Mouse (Mus musculus): ENCODE data around the gene Iqgap3. TPM values are rescaled to one million over a fixed set of nuclear protein-coding genes. Genes with fewer than 3 reads are reported as not detected.

Gene Iqgap3
- polyA plus RNA-seq, 1 experiment from 2014 or later, result 3.7 TPM

DNA sequence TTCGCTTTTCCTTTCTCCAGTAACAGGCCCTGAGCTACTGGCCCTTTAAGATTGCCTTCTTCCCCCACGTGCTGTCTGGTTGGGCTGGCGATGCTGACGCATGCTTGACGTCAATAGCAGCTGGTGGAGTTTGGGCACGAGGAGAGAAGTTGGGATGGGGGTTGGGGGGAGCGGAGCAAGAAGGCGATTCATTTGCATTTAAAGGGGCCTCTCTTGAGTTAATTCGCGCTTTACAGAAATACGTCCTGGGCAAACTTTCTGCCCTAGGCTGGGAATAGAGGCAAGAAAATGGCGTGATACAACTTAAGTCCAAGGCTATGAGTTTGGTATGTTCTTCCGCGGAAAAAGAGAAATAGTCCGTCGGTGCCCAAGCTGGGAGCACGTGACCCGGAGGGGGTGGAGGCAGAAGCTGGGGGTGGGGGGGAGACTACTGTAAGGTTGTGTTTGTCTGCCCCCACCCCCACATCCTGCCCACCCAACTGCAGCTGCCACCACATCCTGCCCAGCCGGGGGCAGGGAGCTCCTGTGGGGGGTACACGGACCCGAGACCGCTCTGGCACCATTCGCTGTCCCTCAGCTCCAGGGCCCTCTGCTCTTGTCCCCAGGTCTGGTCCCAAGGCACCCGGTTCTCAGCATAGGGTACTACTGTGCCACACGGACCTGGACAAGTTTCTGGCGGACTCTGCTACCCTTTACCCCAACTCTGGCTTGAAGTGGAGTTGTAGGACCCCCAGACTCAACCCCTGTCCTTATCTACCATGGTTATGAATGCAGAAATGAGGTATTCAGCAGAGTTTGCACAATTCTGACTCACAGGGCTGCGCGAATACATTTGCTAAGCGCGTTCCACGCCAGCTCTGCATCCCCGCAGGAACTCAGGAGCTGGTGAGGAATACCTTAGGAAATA, 56.8 kb downstream of the Iqgap3 start:
- peaks cover 9% of the 10 kb centered on the region for H3K79me2 ChIP-seq (ENCODE audit: inconsistent target)
- peak overlapping the region; percentile 53 for H3K4me3 ChIP-seq (ENCODE audit: inconsistent target)
- H3K27ac ChIP-seq, result peak overlapping the region; percentile 99
- 0% methylated on average over 32 of the region's 32 CpGs for WGBS (ENCODE audit: missing documents)
- no peaks in the 10 kb centered on the region for H3K36me3 ChIP-seq (ENCODE audit: inconsistent target)

DNA sequence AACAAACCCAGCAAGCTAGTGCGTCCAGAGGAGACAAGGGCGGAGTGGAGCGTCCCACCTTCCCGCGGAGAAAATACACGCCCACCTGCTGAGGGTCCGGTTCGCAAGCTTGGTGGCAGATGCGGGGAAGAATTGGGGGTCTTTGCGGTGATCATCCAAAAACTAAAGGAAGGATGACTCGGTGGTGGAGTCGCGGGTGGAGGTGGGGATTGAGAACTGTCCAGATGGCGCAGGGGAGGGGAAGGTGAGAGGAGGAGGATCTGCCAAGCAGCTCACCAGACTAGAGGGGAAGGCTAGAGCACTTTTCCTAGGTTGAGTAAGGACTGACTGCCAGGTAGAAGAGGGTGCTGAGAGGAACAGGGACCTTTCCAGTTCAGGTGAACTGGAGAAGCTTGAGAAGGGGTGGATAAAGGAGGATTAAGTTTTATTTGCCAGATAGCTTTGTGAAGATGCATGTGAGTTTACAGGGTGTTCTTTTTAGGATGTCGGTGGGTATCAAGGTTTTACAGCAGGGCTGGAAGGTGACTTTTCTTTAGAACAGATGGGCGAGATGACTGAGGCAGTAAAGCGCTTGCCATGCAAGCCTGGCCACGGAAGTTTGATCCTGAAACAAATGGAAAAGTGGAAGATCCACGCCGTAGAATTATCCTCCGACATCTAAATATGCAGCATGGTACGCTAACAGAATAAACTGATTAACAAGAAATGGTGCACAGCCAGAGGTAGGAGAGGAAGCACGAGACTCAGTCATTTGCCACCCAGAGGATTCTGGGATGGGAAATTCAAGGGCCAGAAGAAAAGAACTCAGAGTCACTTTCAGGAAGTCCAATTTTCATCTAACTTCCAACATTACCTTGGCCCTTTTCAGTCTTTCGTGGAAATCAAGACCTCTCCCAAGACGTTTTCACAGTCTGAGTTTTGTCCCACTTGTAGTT, 57.7 kb downstream of the Iqgap3 start:
- peak overlapping the region; percentile 99 for H3K27ac ChIP-seq
- peak overlapping the region; percentile 53 for H3K4me3 ChIP-seq (ENCODE audit: inconsistent target)
- no peaks in the 10 kb centered on the region for H3K36me3 ChIP-seq (ENCODE audit: inconsistent target)
- 17% methylated on average over 25 of the region's 25 CpGs for WGBS (ENCODE audit: missing documents)
- peaks cover 18% of the 10 kb centered on the region for H3K79me2 ChIP-seq (ENCODE audit: inconsistent target)

DNA sequence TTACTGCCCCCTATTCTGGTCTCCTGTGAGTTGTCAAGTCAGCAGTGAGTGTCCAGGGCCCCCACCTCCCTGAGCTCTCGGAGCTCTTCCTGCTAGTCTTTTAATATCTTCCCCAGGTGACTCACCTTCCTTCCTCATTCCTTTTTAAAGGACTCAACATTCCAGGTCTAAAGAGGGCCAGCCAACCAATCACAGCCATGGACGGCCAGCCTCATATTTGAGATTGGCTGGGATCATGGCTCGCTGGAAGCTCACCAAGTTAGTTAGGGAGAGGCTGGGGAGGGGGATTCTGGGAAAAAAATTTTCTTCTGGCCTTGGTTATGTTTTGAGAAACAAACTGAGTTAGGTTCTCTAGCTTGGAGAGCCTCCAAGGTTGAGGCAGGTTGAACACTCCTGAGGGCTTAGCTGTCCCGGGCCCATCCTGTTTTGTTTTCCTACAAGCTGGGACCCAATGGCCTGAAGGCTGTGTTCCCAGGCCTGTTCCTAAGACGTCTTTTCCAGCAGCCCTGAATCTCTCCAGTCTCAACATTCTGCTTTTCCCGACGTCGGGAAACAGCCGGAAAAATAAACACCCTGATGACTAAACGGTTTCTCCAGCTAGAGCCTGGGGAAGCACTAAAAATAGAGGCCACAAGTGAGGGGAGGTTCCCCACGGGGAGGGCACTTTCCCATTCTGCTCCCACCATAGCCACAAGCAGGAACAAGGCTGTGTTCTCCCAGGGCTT, 58.6 kb downstream of the Iqgap3 start:
- H3K4me3 ChIP-seq (ENCODE audit: inconsistent target), result no peak overlapping the region
- peak overlapping the region; percentile 99 for H3K27ac ChIP-seq
- peaks cover 26% of the 10 kb centered on the region for H3K79me2 ChIP-seq (ENCODE audit: inconsistent target)
- no peaks in the 10 kb centered on the region for H3K36me3 ChIP-seq (ENCODE audit: inconsistent target)
- WGBS (ENCODE audit: missing documents), result 11% methylated on average over 11 of the region's 11 CpGs

DNA sequence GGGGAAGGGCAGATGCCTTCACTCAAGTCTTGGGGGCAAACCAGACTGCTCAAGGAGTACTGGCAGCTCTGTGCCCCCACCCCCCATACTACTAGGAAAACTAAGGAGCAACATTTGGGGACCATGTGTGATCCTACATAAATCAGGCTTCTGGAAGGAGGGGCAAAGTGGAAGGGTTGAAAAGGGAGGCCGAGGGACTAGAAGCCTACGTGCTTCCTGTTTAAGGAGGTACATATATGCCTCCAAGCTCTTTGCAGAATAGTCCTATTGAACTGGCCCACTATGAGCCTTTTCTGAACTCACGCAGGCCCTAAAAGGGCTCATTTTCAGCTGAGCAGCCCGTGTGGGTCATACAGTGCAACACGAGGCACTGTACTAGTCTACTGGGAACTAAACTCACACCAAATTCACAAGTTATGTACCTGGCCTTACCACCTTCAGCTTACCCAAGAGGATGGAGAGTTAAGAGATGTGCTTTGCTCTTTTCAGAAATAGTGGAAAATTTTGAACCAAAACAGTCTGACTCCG, 59.2 kb downstream of the Iqgap3 start:
- H3K79me2 ChIP-seq (ENCODE audit: inconsistent target), result peaks cover 33% of the 10 kb centered on the region
- 10% methylated on average over 6 of the region's 6 CpGs for WGBS (ENCODE audit: missing documents)
- H3K27ac ChIP-seq, result peak overlapping the region; percentile 99
- peak overlapping the region; percentile 29; the same call in 1 of the 2 replicates for H3K4me3 ChIP-seq (ENCODE audit: inconsistent target)
- H3K36me3 ChIP-seq (ENCODE audit: inconsistent target), result no peaks in the 10 kb centered on the region

DNA sequence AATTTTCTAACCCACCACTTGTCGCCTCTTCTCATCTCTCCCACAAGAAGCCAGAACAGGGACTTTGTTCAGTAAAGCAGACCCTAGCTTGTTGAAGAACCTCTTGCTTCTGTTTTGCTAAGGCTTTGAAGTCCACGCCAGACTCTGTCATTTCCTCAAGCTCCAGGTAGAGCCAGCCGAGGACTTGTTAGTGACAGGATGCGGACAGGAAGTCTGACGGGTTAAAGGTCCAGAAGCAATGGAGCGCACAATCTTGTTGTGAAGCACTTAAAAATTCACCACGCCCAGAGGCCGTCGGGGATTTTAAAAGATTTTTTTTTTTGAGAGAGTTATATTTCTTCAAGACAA, 59.6 kb downstream of the Iqgap3 start:
- WGBS (ENCODE audit: missing documents), result 7% methylated on average over 9 of the region's 9 CpGs
- Histone ChIP-seq H3K79me2 (ENCODE audit: inconsistent target) (peaks cover 37% of the 10 kb centered on the region), H3K4me3 (ENCODE audit: inconsistent target) (peak overlapping the region; percentile 29), H3K27ac (peak overlapping the region; percentile 99), H3K36me3 (ENCODE audit: inconsistent target) (no peaks in the 10 kb centered on the region)

DNA sequence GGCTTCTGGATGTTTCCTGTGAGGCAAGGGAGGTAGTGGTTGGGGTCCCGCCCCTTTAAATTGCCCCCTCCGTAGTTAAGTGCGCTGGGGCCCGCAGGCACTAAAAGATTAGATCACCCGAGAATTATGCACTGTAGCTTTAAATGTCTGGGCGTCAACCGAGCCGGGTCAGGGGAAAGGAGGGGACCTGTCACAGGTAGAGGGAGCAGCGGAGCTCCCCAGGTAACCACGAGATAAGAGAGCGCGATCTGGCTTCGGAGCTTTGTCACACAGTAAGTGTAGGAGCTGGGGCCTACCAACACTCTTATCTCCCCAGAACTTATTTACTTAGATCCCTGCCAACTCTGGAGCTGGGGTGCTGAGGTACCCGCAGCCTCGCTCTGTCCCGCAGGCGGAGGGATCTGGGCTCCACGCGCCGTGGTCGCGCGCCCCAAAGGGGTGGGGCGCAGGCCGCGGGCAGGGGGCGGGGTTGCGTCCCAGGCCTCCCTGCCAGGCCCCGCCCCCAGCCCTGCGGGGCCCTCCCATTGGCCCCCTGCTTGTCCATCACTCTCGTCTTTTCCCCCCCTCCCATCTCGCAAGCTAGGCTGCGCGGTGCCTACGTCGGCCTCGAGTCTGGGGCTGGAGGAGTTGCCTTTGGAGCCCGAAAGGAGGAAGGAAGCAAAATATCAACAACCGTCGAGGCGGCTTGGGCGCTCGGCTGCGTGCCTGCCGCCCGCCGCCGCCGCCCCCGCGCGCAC, 60.2 kb downstream of the Iqgap3 start, which contains the start of gene Mef2d:
Mef2d (plus strand) TSS at position 586 of the 737 bp plus-strand sequence.
- H3K36me3 ChIP-seq (ENCODE audit: inconsistent target), result no peaks in the 10 kb centered on the region
- WGBS (ENCODE audit: missing documents), result 1% methylated on average over 34 of the region's 52 CpGs
- peak within 1 kb of the TSS; percentile 85 for H3K4me3 ChIP-seq (ENCODE audit: inconsistent target)
- peaks cover 43% of the 10 kb centered on the region for H3K79me2 ChIP-seq (ENCODE audit: inconsistent target)
- H3K27ac ChIP-seq, result peak within 1 kb of the TSS; percentile 99

DNA sequence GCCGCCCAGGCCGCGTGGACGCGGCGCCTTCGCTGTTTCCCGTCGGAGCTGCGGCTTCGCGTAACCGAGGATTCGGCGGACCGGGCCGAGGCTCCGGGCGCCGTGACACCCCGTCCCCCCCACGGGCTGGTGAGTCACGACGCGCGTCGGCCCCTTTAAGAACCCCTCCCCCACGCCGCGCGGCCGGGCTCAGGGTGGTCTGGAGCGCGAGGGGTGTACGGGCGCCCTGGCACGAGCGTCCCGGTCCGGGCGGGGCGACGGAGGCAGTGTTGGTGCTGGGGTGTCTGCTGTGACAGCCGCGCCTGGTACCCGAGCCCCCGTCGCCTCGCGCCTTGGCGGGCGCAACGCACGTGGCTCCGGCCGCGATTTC, 60.8 kb downstream of the Iqgap3 start:
- H3K36me3 ChIP-seq (ENCODE audit: inconsistent target), result no peaks in the 10 kb centered on the region
- H3K27ac ChIP-seq, result peak overlapping the region; percentile 82
- H3K79me2 ChIP-seq (ENCODE audit: inconsistent target), result peaks cover 48% of the 10 kb centered on the region
- peak overlapping the region; percentile 85 for H3K4me3 ChIP-seq (ENCODE audit: inconsistent target)
- WGBS (ENCODE audit: missing documents), result under 1% methylated on average over 52 of the region's 57 CpGs

DNA sequence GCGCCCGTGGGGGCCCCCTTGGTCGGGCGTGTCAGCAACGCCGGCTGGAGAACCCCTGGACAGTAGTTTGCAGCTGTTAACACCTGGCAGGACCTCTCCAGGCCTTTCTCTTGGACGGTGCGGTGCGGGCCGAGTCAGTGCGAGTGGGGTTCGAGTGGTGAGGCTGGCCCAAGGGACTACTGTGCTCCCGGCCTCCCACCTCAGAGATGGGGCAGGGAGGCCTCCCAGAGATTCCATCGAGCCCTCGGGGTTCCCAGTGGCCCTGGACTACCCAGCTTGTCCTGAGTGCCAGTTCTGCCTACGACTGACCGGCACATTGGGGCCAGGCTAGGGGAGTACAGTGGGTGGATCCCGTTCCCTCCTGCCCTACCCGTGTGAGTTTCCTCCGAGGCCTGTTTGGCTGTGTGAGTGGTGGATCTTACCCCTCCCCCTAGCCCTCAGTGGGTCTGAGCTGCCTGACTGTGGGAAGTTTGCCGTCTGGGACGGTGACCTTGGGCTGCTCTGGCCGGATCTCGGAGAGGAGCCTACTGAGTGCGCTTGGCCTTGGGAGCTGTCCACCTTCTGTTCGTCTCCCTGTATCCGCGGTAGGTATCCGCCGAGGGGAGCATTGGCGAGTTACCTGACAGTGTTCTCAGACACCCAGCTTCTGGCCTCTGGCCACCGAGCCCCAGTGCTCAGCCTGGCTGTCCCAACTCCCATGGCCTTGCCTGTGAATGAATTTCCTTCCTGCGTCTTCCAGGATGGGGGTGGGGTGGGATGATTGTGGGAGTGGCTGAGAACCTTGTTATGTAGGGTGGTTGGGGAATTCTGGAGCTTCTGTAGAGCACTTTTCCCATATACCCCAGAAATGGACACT, 61.4 kb downstream of the Iqgap3 start:
- 0% methylated on average over 33 of the region's 33 CpGs for WGBS (ENCODE audit: missing documents)
- peak overlapping the region; percentile 82 for H3K27ac ChIP-seq
- peaks cover 54% of the 10 kb centered on the region for H3K79me2 ChIP-seq (ENCODE audit: inconsistent target)
- peak overlapping the region; percentile 85 for H3K4me3 ChIP-seq (ENCODE audit: inconsistent target)
- H3K36me3 ChIP-seq (ENCODE audit: inconsistent target), result no peaks in the 10 kb centered on the region

DNA sequence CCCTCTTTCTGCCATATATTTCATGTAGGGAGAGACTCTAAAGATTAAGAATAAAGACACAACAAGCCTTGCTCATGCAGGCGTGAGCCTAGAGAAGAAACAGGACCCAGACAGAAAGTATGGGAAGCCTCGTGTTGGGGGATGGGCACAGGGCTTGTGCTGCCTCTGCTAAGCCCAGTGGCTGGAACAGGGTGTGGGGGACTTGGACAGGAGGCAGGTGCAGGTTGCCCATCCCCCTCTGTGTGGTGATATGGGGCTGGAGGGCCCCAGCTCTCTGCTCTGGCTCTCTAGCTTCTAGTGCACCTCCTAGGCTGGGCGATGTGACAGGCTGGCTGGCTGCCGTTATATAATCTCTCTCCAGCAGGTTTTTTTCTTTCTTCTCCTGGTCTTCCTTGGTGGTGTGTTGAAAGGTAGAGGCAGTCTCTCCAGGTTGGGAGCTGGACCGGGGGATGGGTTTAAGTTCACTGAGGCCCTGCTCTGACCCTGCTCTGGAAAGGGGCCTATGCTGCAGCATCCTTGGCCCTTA, 62.3 kb downstream of the Iqgap3 start:
- 26% methylated on average over 5 of the region's 5 CpGs for WGBS (ENCODE audit: missing documents)

DNA sequence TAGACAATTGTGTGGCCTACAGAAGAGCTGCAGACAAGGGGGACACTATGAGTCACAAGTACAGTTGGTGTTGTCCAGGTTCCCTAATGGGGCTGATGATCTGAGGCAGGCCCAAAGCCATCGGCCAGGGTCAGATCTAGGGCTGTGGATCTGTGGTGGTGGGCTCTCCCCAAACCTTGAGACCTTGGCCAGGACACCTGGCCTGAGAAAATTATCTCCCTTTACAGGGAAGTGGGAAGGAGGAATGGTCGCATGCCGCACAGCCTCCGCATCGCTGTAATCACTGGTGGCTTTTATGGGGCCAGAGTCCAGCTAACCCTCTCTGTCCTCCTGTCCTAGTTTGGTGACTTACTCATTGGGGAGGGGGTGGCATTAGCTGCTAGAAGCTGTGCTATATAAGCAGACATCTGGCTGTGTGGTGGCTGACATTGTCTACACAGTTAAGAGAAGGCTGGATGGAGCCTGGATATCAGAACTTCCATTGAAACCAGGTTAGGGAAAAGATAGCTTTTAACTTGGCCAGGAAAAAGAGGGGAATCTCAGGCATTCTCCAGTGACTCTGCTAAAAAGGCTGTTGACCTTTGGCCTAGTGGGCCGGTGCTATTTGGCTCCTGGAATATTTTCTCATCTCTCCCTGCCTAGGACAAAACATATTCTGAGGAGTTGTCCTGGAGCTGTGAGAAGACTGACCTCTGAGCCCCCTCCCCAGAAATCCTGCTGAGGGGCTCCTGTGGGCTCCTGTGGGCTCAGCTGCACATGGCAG, 63.1 kb downstream of the Iqgap3 start:
- H3K36me3 ChIP-seq (ENCODE audit: inconsistent target), result no peaks in the 10 kb centered on the region
- H3K27ac ChIP-seq, result no peak overlapping the region
- peak overlapping the region; percentile 85; the same call in 1 of the 2 replicates for H3K4me3 ChIP-seq (ENCODE audit: inconsistent target)
- H3K79me2 ChIP-seq (ENCODE audit: inconsistent target), result peaks cover 71% of the 10 kb centered on the region
- 47% methylated on average over 6 of the region's 6 CpGs for WGBS (ENCODE audit: missing documents)

More for the DNA sequence above, 62.3 kb downstream of the Iqgap3 start:
- peak overlapping the region; percentile 85 for H3K4me3 ChIP-seq (ENCODE audit: inconsistent target)
- H3K79me2 ChIP-seq (ENCODE audit: inconsistent target), result peaks cover 63% of the 10 kb centered on the region
- peak overlapping the region; percentile 82 for H3K27ac ChIP-seq
- H3K36me3 ChIP-seq (ENCODE audit: inconsistent target), result no peaks in the 10 kb centered on the region

DNA sequence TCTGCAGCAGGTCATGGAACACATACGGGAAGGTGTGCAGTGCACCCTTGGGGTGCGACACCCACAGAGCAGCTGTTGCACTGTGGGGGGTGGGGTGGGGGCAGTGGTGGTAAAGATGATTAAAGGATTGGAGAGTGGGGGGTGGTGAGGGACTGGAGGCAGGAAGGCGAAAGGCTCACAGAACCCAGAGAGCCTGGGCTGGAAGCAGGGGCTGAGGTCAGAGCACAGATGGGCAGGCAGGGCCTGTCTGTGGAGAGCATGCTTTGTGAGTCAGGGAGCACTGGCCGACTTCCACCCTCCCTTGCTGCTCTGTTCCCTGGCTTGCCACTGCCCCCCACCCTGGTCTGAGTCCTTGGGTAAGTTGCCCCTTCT, 63.6 kb downstream of the Iqgap3 start:
- Histone ChIP-seq H3K36me3 (ENCODE audit: inconsistent target) (no peaks in the 10 kb centered on the region), H3K79me2 (ENCODE audit: inconsistent target) (peaks cover 77% of the 10 kb centered on the region), H3K27ac (no peak overlapping the region), H3K4me3 (ENCODE audit: inconsistent target) (no peak overlapping the region)
- 12% methylated on average over 4 of the region's 4 CpGs for WGBS (ENCODE audit: missing documents)

DNA sequence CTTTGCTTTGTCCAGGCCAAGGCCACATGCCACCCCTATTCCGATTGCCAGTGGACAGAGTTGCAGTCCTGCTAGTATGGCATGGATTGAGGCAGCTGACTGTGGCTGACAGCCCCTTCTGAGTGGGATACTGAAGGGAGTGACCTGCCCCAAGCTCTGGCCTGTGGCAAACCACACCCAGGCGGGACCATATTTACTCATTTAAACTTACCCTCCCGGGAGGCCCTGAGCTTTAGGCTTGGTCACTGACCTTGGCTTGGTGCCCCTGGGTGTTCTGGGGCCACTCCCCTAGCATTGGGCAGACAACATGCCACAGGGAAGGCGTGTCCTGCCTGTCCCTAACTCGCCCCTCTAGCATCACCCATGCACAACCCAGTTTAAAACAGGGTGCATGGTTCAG, 64.2 kb downstream of the Iqgap3 start:
- no peak overlapping the region for H3K4me3 ChIP-seq (ENCODE audit: inconsistent target)
- no peak overlapping the region for H3K27ac ChIP-seq
- no peaks in the 10 kb centered on the region for H3K36me3 ChIP-seq (ENCODE audit: inconsistent target)
- 32% methylated on average over 5 of the region's 5 CpGs for WGBS (ENCODE audit: missing documents)
- peaks cover 83% of the 10 kb centered on the region for H3K79me2 ChIP-seq (ENCODE audit: inconsistent target)
